Mouse (Mus musculus) neural tube, embryonic 14.5 days (tissue): ENCODE data around the gene Tmtc2. TPM values are rescaled to one million over a fixed set of nuclear protein-coding genes. Genes with fewer than 3 reads are reported as not detected.

Source experiments
- ATAC-seq: fragments of 200-750 bp; cut with Nextera tagmentation; 2 replicates; pipeline ENCODE4 v1.8.0; 2017; ENCODE audit warnings: low read depth, mild to moderate bottlenecking, moderate TSS enrichment, moderate library complexity
- H3K27ac ChIP-seq: fragments of 300-500 bp; sonication (generic); 2 replicates; pipeline ENCODE4 v1.5.1; 2014; ENCODE audit warnings: low read depth, mild to moderate bottlenecking, control low read depth, low read length, moderate library complexity, mixed read lengths
- H3K27me3 ChIP-seq: fragments of 300-500 bp; sonication (generic); 2 replicates; pipeline ENCODE4 v1.6.1; 2014; ENCODE audit warnings: low read length; ENCODE audit not compliant: control insufficient read depth, insufficient read depth
- H3K36me3 ChIP-seq: fragments of 300-500 bp; sonication (generic); 2 replicates; pipeline ENCODE4 v1.6.1; 2014; ENCODE audit warnings: low read length, mixed read lengths; ENCODE audit not compliant: control insufficient read depth, insufficient read depth
- H3K4me1 ChIP-seq: fragments of 300-500 bp; sonication (generic); 2 replicates; pipeline ENCODE4 v1.6.1; 2014; ENCODE audit warnings: low read length; ENCODE audit not compliant: control insufficient read depth, insufficient read depth
- H3K4me2 ChIP-seq: fragments of 300-500 bp; sonication (generic); 2 replicates; pipeline ENCODE4 v1.6.1; 2014; ENCODE audit warnings: mild to moderate bottlenecking, low read depth, low read length, control low read depth
- H3K4me3 ChIP-seq: fragments of 300-500 bp; sonication (generic); 2 replicates; pipeline ENCODE4 v1.5.1; 2014; ENCODE audit warnings: low read depth, low read length, control low read depth, mixed read lengths
- H3K9ac ChIP-seq: fragments of 300-500 bp; sonication (generic); replicated peaks from 2 replicates; pipeline ENCODE4 v1.6.1; 2014; ENCODE audit warnings: low read depth, mild to moderate bottlenecking, control low read depth, low read length, mixed read lengths
- H3K9me3 ChIP-seq: fragments of 300-500 bp; sonication (generic); 2 replicates; pipeline ENCODE4 v1.6.1; 2016; ENCODE audit warnings: low read length; ENCODE audit not compliant: control insufficient read depth
- WGBS: fragments of 180-500 bp; shearing (Covaris S2); extraction: QIAGEN DNeasy Blood & Tissue Kit; methylation state at CpG from one replicate; pipeline ENCODE4 v1.1.7; 2014; 5-methylcytosine and 5-hydroxymethylcytosine counted together
- polyA plus RNA-seq: library from polyadenylated mRNA; unstranded; fragments of >200 nt; fragmentation: Nextera tagmentation; extraction: Ambion mirVana; gene quantifications from 2 replicates; pipeline ENCODE4 v1.2.1, GENCODE M21; 2014

Tmtc2 gene
- polyA plus RNA-seq, 1 experiment from 2014 or later: 9.2 TPM

DNA sequence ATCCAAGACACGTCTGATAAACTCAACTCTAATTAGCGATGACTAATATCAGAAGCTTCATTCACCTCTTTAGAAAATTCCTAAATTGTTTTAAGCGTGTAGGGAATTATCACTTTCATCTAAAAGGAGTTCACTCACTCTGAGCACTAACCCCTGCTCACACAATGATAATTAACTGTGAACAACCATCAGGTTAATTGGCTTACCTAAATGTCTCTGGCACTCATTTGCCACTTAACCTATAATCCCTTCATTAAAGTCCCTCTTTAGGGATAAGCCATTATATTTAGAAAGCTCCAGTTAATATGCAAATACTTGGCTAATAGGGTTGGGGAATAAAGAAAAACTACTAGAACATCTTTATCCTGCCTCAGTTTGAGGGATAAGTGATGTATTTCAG lies 151.1 kb downstream of the Tmtc2 start:
- no peaks in the 10 kb centered on the region for H3K27me3 ChIP-seq
- no peak overlapping the region for H3K9ac ChIP-seq
- H3K9me3 ChIP-seq: no peaks in the 10 kb centered on the region
- H3K4me1 ChIP-seq: no peaks in the 10 kb centered on the region
- 83% methylated on average over 3 of the region's 3 CpGs for WGBS
- no peak overlapping the region for H3K4me3 ChIP-seq
- no peak overlapping the region for H3K4me2 ChIP-seq
- H3K36me3 ChIP-seq: no peaks in the 10 kb centered on the region
- no peak overlapping the region for H3K27ac ChIP-seq
- no peak for ATAC-seq

GRCm38 (mm10) chr10:105417845-105418383 lies 156.3 kb downstream of the Tmtc2 start:
- WGBS: 80% methylated on average over 15 of the region's 15 CpGs
- ATAC-seq: no peak
- Histone ChIP-seq H3K4me1 (no peaks in the 10 kb centered on the region), H3K27ac (no peak overlapping the region), H3K27me3 (no peaks in the 10 kb centered on the region), H3K36me3 (no peaks in the 10 kb centered on the region), H3K9me3 (no peaks in the 10 kb centered on the region), H3K4me3 (no peak overlapping the region), H3K4me2 (no peak overlapping the region), H3K9ac (no peak overlapping the region)

- H3K27me3 ChIP-seq: no peaks in the 10 kb centered on the region
- no peak overlapping the region for H3K4me2 ChIP-seq
- no peak overlapping the region for H3K9ac ChIP-seq
- WGBS: 88% methylated on average over 4 of the region's 4 CpGs
- no peak overlapping the region for H3K27ac ChIP-seq
- H3K36me3 ChIP-seq: no peaks in the 10 kb centered on the region
- no peaks in the 10 kb centered on the region for H3K4me1 ChIP-seq
- no peaks in the 10 kb centered on the region for H3K9me3 ChIP-seq
- ATAC-seq: no peak
- H3K4me3 ChIP-seq: no peak overlapping the region
Measured at GRCm38 (mm10) chr10:105416601-105417000, 157.7 kb downstream of the Tmtc2 start.

- Histone ChIP-seq H3K27ac (no peak overlapping the region), H3K36me3 (no peaks in the 10 kb centered on the region), H3K27me3 (no peaks in the 10 kb centered on the region), H3K9ac (no peak overlapping the region), H3K4me2 (no peak overlapping the region), H3K9me3 (no peaks in the 10 kb centered on the region), H3K4me3 (no peak overlapping the region), H3K4me1 (0 out of 2 replicates have a peak, but pooled peaks cover 3% of the 10 kb centered on the region)
- WGBS: 93% methylated on average over 4 of the region's 4 CpGs
- no peak for ATAC-seq
Measured at GRCm38 (mm10) chr10:105405856-105406527, 168.3 kb downstream of the Tmtc2 start.

DNA sequence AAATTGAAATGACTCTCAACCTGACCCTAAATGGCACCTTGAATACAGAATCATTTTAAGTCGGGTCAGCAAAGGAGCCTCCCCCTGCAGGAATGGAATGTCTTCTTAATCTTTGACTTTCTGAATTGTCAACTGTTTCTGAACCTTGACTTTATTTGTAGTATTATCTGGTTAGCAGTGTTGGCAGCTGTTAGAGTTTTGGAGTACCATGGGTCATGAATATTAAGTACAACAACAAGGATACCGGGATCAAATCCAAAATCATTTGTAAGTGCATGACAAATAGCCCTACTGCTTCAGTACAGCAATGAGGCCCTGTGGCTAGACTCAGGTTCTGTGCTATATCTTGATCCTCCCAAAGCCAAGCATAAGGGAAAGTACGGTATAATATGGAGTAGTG lies 170.3 kb downstream of the Tmtc2 start:
- WGBS: 82% methylated on average over 3 of the region's 3 CpGs
- no peak overlapping the region for H3K4me2 ChIP-seq
- no peak for ATAC-seq
- no peak overlapping the region for H3K4me3 ChIP-seq
- no peaks in the 10 kb centered on the region for H3K9me3 ChIP-seq
- H3K27ac ChIP-seq: no peak overlapping the region
- 0 out of 2 replicates have a peak, but pooled peaks cover 3% of the 10 kb centered on the region for H3K4me1 ChIP-seq
- H3K9ac ChIP-seq: no peak overlapping the region
- no peaks in the 10 kb centered on the region for H3K36me3 ChIP-seq
- H3K27me3 ChIP-seq: no peaks in the 10 kb centered on the region

DNA sequence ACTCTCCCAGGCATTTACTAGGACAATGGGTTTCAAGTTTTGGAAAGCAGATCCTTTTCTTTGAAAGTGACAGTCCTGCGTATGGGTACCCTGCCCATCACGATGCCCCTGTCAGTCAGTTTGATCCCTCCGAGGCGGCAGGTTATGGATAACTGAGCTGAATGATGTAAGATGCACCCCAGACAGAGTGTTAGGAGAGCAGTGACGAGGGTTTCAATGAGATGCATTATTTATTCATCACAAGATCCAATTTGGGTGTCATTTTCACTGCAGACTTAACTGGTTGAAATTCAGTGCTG lies 171.8 kb downstream of the Tmtc2 start:
- no peaks in the 10 kb centered on the region for H3K36me3 ChIP-seq
- H3K9me3 ChIP-seq: no peaks in the 10 kb centered on the region
- ATAC-seq: no peak
- H3K9ac ChIP-seq: no peak overlapping the region
- no peaks in the 10 kb centered on the region for H3K27me3 ChIP-seq
- H3K27ac ChIP-seq: no peak overlapping the region
- 0 out of 2 replicates have a peak, but pooled peaks cover 3% of the 10 kb centered on the region for H3K4me1 ChIP-seq
- WGBS: 62% methylated on average over 5 of the region's 5 CpGs
- H3K4me3 ChIP-seq: no peak overlapping the region
- H3K4me2 ChIP-seq: no peak overlapping the region

DNA sequence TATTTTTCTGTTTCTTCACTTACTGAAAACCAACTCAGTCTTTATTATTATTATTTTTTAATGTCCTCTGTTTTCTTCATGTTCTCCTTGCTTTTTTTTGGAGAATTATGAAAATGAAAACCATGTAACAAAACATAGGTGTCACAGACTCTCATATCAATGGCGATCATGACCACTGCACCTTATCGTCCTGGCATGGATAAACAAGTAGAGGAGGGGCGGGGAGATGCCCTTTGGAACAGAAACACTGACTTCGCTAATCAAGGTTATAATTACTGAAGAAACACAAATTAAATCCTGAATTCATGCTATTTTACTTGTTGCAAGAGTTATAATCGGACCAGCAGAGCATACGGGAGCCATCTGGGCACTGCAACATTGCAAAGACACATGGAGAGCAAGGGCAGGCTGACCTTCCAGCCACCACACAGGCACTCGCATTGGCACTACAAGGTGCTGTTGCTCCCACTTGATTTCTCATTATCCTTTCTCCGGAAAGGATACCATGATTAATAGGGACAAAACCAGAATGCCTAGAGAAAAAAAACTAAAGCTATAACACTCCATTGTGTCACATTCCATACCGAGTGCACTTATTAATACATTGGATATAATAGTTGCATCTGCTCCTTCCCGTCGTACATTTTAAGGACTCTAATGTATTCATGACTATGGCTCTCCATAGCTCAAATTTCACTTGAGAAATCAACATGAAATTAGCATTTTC lies 172.3 kb downstream of the Tmtc2 start:
- Histone ChIP-seq H3K4me1 (0 out of 2 replicates have a peak, but pooled peaks cover 3% of the 10 kb centered on the region), H3K36me3 (no peaks in the 10 kb centered on the region), H3K4me2 (no peak overlapping the region), H3K9ac (no peak overlapping the region), H3K4me3 (no peak overlapping the region), H3K27me3 (no peaks in the 10 kb centered on the region), H3K27ac (no peak overlapping the region), H3K9me3 (no peaks in the 10 kb centered on the region)
- 68% methylated on average over 11 of the region's 11 CpGs for WGBS
- no peak for ATAC-seq

DNA sequence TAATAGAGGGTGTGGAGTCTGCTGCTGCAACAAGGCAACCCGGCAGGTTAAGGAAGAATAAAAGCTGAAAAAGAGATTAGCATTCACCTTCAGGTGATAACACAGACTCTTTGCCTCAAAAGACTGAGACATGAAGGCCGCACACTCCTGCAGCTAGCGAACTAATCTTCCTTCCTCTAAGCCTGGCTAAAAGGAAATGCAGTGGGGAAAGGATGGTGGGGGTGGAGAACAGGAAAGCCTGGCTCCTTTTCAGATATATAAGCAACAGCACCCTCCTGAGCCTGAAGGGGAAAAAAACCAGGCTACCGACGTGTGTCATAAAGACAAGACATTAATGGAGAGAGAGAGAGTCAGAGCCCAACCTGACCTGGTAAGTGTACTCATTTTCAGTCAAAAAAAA lies 174.9 kb downstream of the Tmtc2 start:
- H3K27ac ChIP-seq: no peak overlapping the region
- no peak overlapping the region for H3K4me3 ChIP-seq
- ATAC-seq: no peak
- no peaks in the 10 kb centered on the region for H3K27me3 ChIP-seq
- H3K4me2 ChIP-seq: no peak overlapping the region
- H3K9me3 ChIP-seq: no peaks in the 10 kb centered on the region
- 77% methylated on average over 5 of the region's 5 CpGs for WGBS
- 0 out of 2 replicates have a peak, but pooled peaks cover 3% of the 10 kb centered on the region for H3K4me1 ChIP-seq
- H3K9ac ChIP-seq: no peak overlapping the region
- no peaks in the 10 kb centered on the region for H3K36me3 ChIP-seq

DNA sequence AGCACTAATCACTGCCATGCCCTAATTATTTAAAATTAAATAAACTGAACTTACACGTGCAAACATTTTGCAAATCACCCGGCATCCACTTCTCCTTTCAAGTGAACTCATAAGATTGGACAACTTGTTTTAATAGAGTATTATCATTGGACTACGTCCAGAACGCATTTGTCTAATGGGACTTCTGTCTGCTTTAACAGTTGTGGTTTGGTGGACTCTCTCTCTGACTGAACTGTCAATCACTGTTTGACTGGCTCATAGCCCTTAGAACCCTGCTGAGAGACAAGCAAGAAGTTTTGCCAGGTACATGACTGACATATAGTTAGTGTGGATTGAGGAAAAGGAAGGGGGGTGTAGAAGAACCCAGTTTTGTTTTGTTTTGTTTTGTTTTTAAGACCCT lies 190.2 kb downstream of the Tmtc2 start:
- no peak for ATAC-seq
- H3K4me3 ChIP-seq: no peak overlapping the region
- WGBS: 84% methylated on average over 4 of the region's 4 CpGs
- no peaks in the 10 kb centered on the region for H3K36me3 ChIP-seq
- H3K27ac ChIP-seq: no peak overlapping the region
- no peaks in the 10 kb centered on the region for H3K27me3 ChIP-seq
- no peak overlapping the region for H3K4me2 ChIP-seq
- peaks cover 7% of the 10 kb centered on the region; the same call in 1 of the 2 replicates for H3K4me1 ChIP-seq
- no peak overlapping the region for H3K9ac ChIP-seq
- no peaks in the 10 kb centered on the region for H3K9me3 ChIP-seq
